Mouse (Mus musculus): ENCODE results near the gene Zfp784. TPM values are rescaled to one million over a fixed set of nuclear protein-coding genes. Genes with fewer than 3 reads are reported as not detected.

Gene Zfp784
- 6.2 and 7.1 TPM in 2 replicates for polyA plus RNA-seq (2015; fragmentation: Nextera tagmentation; extraction: Ambion mirVana)

GRCm38 (mm10) chr7:5038109-5038732 is at the start of gene Zfp784:
Zfp784 (minus strand) TSS chr7:5038446.

GRCm38 (mm10) chr7:5080010-5080751 is 41.9 kb upstream of the Zfp784 start, which contains the start of gene Epn1:
Epn1 (plus strand) TSS chr7:5080235.

GRCm38 (mm10) chr7:5061774-5062359 is 23.6 kb upstream of the Zfp784 start, which contains the start of gene U2af2:
U2af2 (plus strand) TSS chr7:5062143.

GRCm38 (mm10) chr7:5051193-5052192 is 13.2 kb upstream of the Zfp784 start, which contains the start of gene Zfp580:
Zfp580 (plus strand) TSS chr7:5051538.

GRCm38 (mm10) chr7:5033818-5034217 is 4.4 kb downstream of the Zfp784 start, which contains the start of gene 4632433K11Rik:
4632433K11Rik (plus strand) TSS chr7:5034118.

GRCm38 (mm10) chr7:5020000-5020681 is 18.1 kb downstream of the Zfp784 start, which contains the start of the genes Zfp865 and Ccdc106:
Zfp865 (plus strand) TSS chr7:5020376.
Ccdc106 (plus strand) TSS chr7:5020553.

GRCm38 (mm10) chr7:5015118-5016001 is 22.9 kb downstream of the Zfp784 start, which contains the start of gene Gm44973:
Gm44973 (plus strand) TSS chr7:5015496.

GRCm38 (mm10) chr7:5014251-5015117 is 23.8 kb downstream of the Zfp784 start, which contains the start of the genes Zfp524 and Fiz1:
Zfp524 (plus strand) TSS chr7:5014415.
Fiz1 (minus strand) TSS chr7:5014697.

GRCm38 (mm10) chr7:4996003-4996895 is 42.0 kb downstream of the Zfp784 start, which contains the start of gene Zfp579:
Zfp579 (minus strand) TSS chr7:4996158.

Other genes with a start within 250 kb of the Zfp784 start
- gene Tmem238, start 248.8 kb downstream of the Zfp784 start, polyA plus RNA-seq (2015; fragmentation: Nextera tagmentation; extraction: Ambion mirVana), result 8.2 and 8.9 TPM in 2 replicates
- 262 and 278 TPM in 2 replicates for gene Rpl28, start 245.6 kb downstream of the Zfp784 start, polyA plus RNA-seq (2015; fragmentation: Nextera tagmentation; extraction: Ambion mirVana)
- gene Ube2s, start 225.9 kb downstream of the Zfp784 start, polyA plus RNA-seq (2015; fragmentation: Nextera tagmentation; extraction: Ambion mirVana), result 106 and 115 TPM in 2 replicates
- not detected in 2 replicates for gene Shisa7, start 193.8 kb downstream of the Zfp784 start, polyA plus RNA-seq (2015; fragmentation: Nextera tagmentation; extraction: Ambion mirVana)
- gene Isoc2b, start 168.2 kb downstream of the Zfp784 start, polyA plus RNA-seq (2015; fragmentation: Nextera tagmentation; extraction: Ambion mirVana), result 3.2 and 8.0 TPM in 2 replicates
- gene Isoc2a, start 161.3 kb downstream of the Zfp784 start, polyA plus RNA-seq (2015; fragmentation: Nextera tagmentation; extraction: Ambion mirVana), result 0.87 and 1.4 TPM in 2 replicates
- gene Gm36210, start 131.9 kb downstream of the Zfp784 start, polyA plus RNA-seq (2015; fragmentation: Nextera tagmentation; extraction: Ambion mirVana), result 0.10 TPM in 1 of 2 replicates, not detected in the other
- gene Zfp628, start 123.2 kb downstream of the Zfp784 start, polyA plus RNA-seq (2015; fragmentation: Nextera tagmentation; extraction: Ambion mirVana), result 1.8 and 2.0 TPM in 2 replicates
- gene Nat14, start 116.4 kb downstream of the Zfp784 start, polyA plus RNA-seq (2015; fragmentation: Nextera tagmentation; extraction: Ambion mirVana), result 0.66 and 1.3 TPM in 2 replicates
- gene Ssc5d, start 112.7 kb downstream of the Zfp784 start, polyA plus RNA-seq (2015; fragmentation: Nextera tagmentation; extraction: Ambion mirVana), result 8.7 and 10.2 TPM in 2 replicates
- 6.5 and 8.4 TPM in 2 replicates for gene Sbk2, start 74.0 kb downstream of the Zfp784 start, polyA plus RNA-seq (2015; fragmentation: Nextera tagmentation; extraction: Ambion mirVana)
- not detected in 2 replicates for gene Sbk3, start 67.3 kb downstream of the Zfp784 start, polyA plus RNA-seq (2015; fragmentation: Nextera tagmentation; extraction: Ambion mirVana)
- 9.2 and 12.0 TPM in 2 replicates for gene Zfp579, start 42.3 kb downstream of the Zfp784 start, polyA plus RNA-seq (2015; fragmentation: Nextera tagmentation; extraction: Ambion mirVana)
- 14.0 and 16.9 TPM in 2 replicates for gene Zfp524, start 24.0 kb downstream of the Zfp784 start, polyA plus RNA-seq (2015; fragmentation: Nextera tagmentation; extraction: Ambion mirVana)
- gene Fiz1, start 23.7 kb downstream of the Zfp784 start, polyA plus RNA-seq (2015; fragmentation: Nextera tagmentation; extraction: Ambion mirVana), result 16.4 and 17.7 TPM in 2 replicates
- 0.17 and 1.3 TPM in 2 replicates for gene Gm44973, start 22.9 kb downstream of the Zfp784 start, polyA plus RNA-seq (2015; fragmentation: Nextera tagmentation; extraction: Ambion mirVana)
- 3.0 and 3.2 TPM in 2 replicates for gene Zfp865, start 18.1 kb downstream of the Zfp784 start, polyA plus RNA-seq (2015; fragmentation: Nextera tagmentation; extraction: Ambion mirVana)
- 0.22 and 1.5 TPM in 2 replicates for gene Ccdc106, start 17.9 kb downstream of the Zfp784 start, polyA plus RNA-seq (2015; fragmentation: Nextera tagmentation; extraction: Ambion mirVana)
- not detected in 2 replicates for gene 4632433K11Rik, start 4.3 kb downstream of the Zfp784 start, polyA plus RNA-seq (2015; fragmentation: Nextera tagmentation; extraction: Ambion mirVana)
- gene Zfp580, start 13.1 kb upstream of the Zfp784 start, polyA plus RNA-seq (2015; fragmentation: Nextera tagmentation; extraction: Ambion mirVana), result 15.9 and 17.3 TPM in 2 replicates
- gene U2af2, start 23.7 kb upstream of the Zfp784 start, polyA plus RNA-seq (2015; fragmentation: Nextera tagmentation; extraction: Ambion mirVana), result 37.4 and 39.9 TPM in 2 replicates
- gene Epn1, start 41.8 kb upstream of the Zfp784 start, polyA plus RNA-seq (2015; fragmentation: Nextera tagmentation; extraction: Ambion mirVana), result 37.1 and 45.9 TPM in 2 replicates
- gene Rfpl4, start 78.5 kb upstream of the Zfp784 start, polyA plus RNA-seq (2015; fragmentation: Nextera tagmentation; extraction: Ambion mirVana), result not detected in 2 replicates
- gene Rasl2-9, start 87.5 kb upstream of the Zfp784 start, polyA plus RNA-seq (2015; fragmentation: Nextera tagmentation; extraction: Ambion mirVana), result 1.1 and 1.8 TPM in 2 replicates
- not detected in 2 replicates for gene Vmn1r55, start 111.2 kb upstream of the Zfp784 start, polyA plus RNA-seq (2015; fragmentation: Nextera tagmentation; extraction: Ambion mirVana)
- not detected in 2 replicates for gene Vmn1r56, start 158.3 kb upstream of the Zfp784 start, polyA plus RNA-seq (2015; fragmentation: Nextera tagmentation; extraction: Ambion mirVana)
- not detected in 2 replicates for gene Vmn1r57, start 180.0 kb upstream of the Zfp784 start, polyA plus RNA-seq (2015; fragmentation: Nextera tagmentation; extraction: Ambion mirVana)